Mouse (Mus musculus): Measurements from ENCODE around the gene Rpl36-ps4.
"Not testable (repeated sequence)": the region's sequence is repeated elsewhere in the genome, so short reads cannot be mapped to it uniquely, and the experiment has no call there.

Rpl36-ps4 gene

GRCm38 (mm10) chr17:87948965-87949584 lies 28.3 kb downstream of the Rpl36-ps4 start:
- DNase-seq (ENCODE audit: low read depth): peak; percentile 92

GRCm38 (mm10) chr17:87954618-87955124 lies 33.9 kb downstream of the Rpl36-ps4 start:
- DNase-seq (ENCODE audit: low read depth): not testable (repeated sequence)

GRCm38 (mm10) chr17:87957096-87957840 lies 36.5 kb downstream of the Rpl36-ps4 start:
- DNase-seq (ENCODE audit: low read depth): peak; percentile 47

GRCm38 (mm10) chr17:87958283-87958682 lies 37.5 kb downstream of the Rpl36-ps4 start:
- DNase-seq (ENCODE audit: low read depth): no peak

GRCm38 (mm10) chr17:87959406-87959805 lies 38.6 kb downstream of the Rpl36-ps4 start:
- not testable (repeated sequence) for DNase-seq (ENCODE audit: low read depth)

- DNase-seq (ENCODE audit: low read depth): not testable (repeated sequence)
Measured at GRCm38 (mm10) chr17:87959931-87960330, 39.2 kb downstream of the Rpl36-ps4 start.

- no peak for DNase-seq (ENCODE audit: low read depth)
Measured at GRCm38 (mm10) chr17:87963081-87964075, 42.6 kb downstream of the Rpl36-ps4 start.

GRCm38 (mm10) chr17:87968483-87968926 lies 47.7 kb downstream of the Rpl36-ps4 start:
- DNase-seq (ENCODE audit: low read depth): peak; percentile 24
